Mouse (Mus musculus): ENCODE data around the gene Dip2a. TPM values are rescaled to one million over a fixed set of nuclear protein-coding genes. Genes with fewer than 3 reads are reported as not detected.
A peak's percentile ranks its signal among the peaks of the same experiment; 100 is the strongest.

Dip2a gene
- total and polyA plus RNA-seq, 2 experiments from 2014 or later: 12.6 to 65.2 TPM

DNA sequence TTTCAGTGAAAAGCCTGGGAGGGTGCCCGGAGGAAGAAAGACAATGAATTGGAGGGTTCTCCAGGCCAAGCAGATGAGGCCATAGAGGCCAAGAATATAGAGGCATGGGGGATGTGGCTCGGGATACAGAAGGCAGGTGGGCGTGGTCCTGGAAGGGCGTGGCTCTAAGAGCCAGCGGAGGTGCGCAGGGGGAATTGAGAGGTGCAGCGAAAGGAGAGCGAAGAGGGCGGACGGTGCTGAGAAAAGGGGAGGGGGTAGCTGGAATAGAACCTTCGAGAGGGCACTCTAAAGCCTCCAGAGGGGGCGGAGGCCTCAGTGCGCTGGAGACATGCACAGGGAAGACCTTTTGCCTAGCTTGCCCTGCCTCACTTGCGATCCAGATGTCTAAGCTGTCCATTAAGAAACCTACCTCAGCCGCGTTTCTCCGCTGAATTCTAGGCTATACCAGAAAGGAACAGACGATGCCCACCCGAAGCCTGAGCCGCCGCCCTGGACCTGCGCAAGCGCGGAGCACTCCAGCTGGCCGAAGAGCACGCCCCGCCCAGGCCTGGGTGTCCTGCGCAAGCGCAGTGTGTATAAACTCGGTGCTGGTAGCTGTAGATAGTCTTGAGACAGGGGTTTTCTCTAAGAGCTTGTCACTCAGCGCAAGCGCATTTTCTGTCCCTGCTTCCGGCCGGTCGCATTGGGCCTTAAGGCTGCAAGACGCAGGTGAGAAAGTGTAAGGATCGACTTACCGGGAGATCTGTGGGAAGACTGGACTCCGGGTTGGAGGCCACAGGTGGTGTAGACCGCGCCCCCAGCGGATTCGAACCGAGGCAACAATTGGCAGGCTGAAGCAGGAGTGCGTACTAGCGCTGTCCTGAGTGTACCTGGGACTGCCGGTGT lies 107.5 kb downstream of the Dip2a start, which contains the start of gene Prmt2:
Prmt2 (minus strand) TSS at position 525 of the 885 bp plus-strand sequence.
- Histone ChIP-seq H3K4me2 (ENCODE audit: low read depth, low read length) (peak within 1 kb of the TSS; percentile 77), H3K9me3 (ENCODE audit: low read length) (no peaks in the 10 kb centered on the region), H3K36me3 (ENCODE audit: insufficient read depth, low read length) (no peaks in the 10 kb centered on the region), H3K4me3 (ENCODE audit: low read length) (peak within 1 kb of the TSS; percentile 77), H3K27me3 (ENCODE audit: insufficient read depth, low read length) (no peaks in the 10 kb centered on the region), H3K9ac (replicated peaks; ENCODE audit: low read length) (peak within 1 kb of the TSS; percentile 84), H3K27ac (peak within 1 kb of the TSS; percentile 87), H3K4me1 (ENCODE audit: insufficient read depth, low read length) (peaks cover 14% of the 10 kb centered on the region)
- ATAC-seq (peak; percentile 99), DNase-seq (ENCODE audit: low spot score) (peak; percentile 98)
- peak; percentile 54 for TF ChIP-seq CTCF (IDR thresholded peaks at IDR 0.05; ENCODE audit: low read depth)
- under 1% methylated on average over 47 of the region's 47 CpGs for WGBS

DNA sequence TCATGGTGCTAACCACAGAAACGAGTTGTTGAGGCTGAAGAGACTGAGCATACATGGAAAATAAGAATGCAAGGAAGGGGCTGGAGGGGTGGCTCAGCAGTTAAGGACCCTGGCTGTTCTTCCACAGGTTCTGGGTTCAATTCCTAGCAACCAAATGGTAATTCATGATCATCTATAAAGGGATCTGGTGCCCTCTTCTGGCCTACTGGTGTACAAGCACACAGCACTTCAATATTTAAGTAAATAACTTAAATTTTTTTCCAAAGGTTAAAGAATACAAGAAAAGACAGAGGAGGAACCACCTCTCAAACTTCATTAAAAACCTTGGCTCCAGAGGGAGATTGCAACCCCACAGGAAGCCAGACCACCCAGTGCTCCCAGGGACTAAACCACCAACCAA lies 115.5 kb downstream of the Dip2a start:
- Histone ChIP-seq H3K4me3 (ENCODE audit: low read length) (no peak overlapping the region), H3K4me1 (ENCODE audit: insufficient read depth, low read length) (no peaks in the 10 kb centered on the region), H3K9ac (replicated peaks; ENCODE audit: low read length) (no peak overlapping the region), H3K9me3 (ENCODE audit: low read length) (no peaks in the 10 kb centered on the region), H3K27ac (no peak overlapping the region), H3K36me3 (ENCODE audit: insufficient read depth, low read length) (peaks cover 16% of the 10 kb centered on the region), H3K4me2 (ENCODE audit: low read depth, low read length) (no peak overlapping the region), H3K27me3 (ENCODE audit: insufficient read depth, low read length) (no peaks in the 10 kb centered on the region)
- no peak for ATAC-seq
- no peak for DNase-seq (ENCODE audit: low spot score)
- peak; percentile 39; the same call in 1 of the 2 replicates for TF ChIP-seq CTCF (IDR thresholded peaks at IDR 0.05; ENCODE audit: low read depth)
- 67% methylated on average over 1 of the region's 1 CpGs for WGBS

DNA sequence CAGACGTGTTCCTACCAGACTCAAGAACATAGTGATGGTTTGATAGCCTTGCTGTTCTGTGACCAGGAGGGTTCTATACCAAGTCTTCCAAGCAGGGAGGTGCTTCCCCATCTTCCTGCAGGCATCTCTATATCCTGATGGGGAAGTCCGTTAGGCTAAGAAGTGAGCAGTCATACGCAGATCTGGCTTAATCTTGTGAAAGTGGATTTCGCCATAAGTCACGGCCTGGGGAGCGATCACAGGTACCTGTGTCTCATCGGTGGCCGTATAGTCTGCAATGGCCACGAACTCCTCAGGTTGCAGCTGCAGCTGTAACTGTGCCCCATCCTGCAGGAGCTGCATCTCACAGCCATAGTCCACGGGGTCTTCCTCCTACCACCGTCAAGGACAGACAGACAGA lies 119.1 kb downstream of the Dip2a start:
- H3K36me3 ChIP-seq (ENCODE audit: insufficient read depth, low read length): peaks cover 44% of the 10 kb centered on the region
- no peak overlapping the region for H3K4me3 ChIP-seq (ENCODE audit: low read length)
- H3K9me3 ChIP-seq (ENCODE audit: low read length): no peaks in the 10 kb centered on the region
- H3K27me3 ChIP-seq (ENCODE audit: insufficient read depth, low read length): no peaks in the 10 kb centered on the region
- no peak for TF ChIP-seq CTCF (IDR thresholded peaks at IDR 0.05; ENCODE audit: low read depth)
- DNase-seq (ENCODE audit: low spot score) (no peak), ATAC-seq (no peak)
- no peak overlapping the region for H3K9ac ChIP-seq (replicated peaks; ENCODE audit: low read length)
- WGBS: 92% methylated on average over 11 of the region's 11 CpGs
- H3K4me2 ChIP-seq (ENCODE audit: low read depth, low read length): no peak overlapping the region
- no peaks in the 10 kb centered on the region for H3K4me1 ChIP-seq (ENCODE audit: insufficient read depth, low read length)
- H3K27ac ChIP-seq: no peak overlapping the region

DNA sequence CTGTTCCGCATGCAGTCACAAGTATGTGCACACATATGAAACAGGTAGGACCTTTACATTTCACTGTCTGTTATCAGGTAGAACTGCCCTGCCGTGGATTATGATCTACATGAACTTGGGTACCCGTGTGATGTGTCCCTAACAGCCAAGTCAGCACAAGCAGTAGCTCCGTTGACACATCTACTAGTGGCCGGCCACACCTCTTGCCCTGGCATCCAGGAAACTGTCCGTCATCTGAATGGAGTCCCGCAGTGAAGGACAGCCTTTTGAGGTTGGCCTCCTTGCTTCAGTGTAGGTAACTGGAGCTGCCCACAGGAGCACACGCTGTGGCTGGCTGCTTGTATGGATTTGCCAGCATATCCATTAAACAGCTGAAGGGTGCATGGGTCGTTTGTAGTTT lies 126.9 kb downstream of the Dip2a start:
- 87% methylated on average over 9 of the region's 9 CpGs for WGBS
- ATAC-seq (no peak), DNase-seq (ENCODE audit: low spot score) (no peak)
- H3K9me3 ChIP-seq (ENCODE audit: low read length): peaks cover 4% of the 10 kb centered on the region; the same call in 1 of the 2 replicates
- H3K9ac ChIP-seq (replicated peaks; ENCODE audit: low read length): no peak overlapping the region
- no peak for TF ChIP-seq CTCF (IDR thresholded peaks at IDR 0.05; ENCODE audit: low read depth)
- H3K4me3 ChIP-seq (ENCODE audit: low read length): no peak overlapping the region
- H3K4me1 ChIP-seq (ENCODE audit: insufficient read depth, low read length): no peaks in the 10 kb centered on the region
- H3K27me3 ChIP-seq (ENCODE audit: insufficient read depth, low read length): no peaks in the 10 kb centered on the region
- H3K27ac ChIP-seq: no peak overlapping the region
- peaks cover 70% of the 10 kb centered on the region for H3K36me3 ChIP-seq (ENCODE audit: insufficient read depth, low read length)
- H3K4me2 ChIP-seq (ENCODE audit: low read depth, low read length): no peak overlapping the region

DNA sequence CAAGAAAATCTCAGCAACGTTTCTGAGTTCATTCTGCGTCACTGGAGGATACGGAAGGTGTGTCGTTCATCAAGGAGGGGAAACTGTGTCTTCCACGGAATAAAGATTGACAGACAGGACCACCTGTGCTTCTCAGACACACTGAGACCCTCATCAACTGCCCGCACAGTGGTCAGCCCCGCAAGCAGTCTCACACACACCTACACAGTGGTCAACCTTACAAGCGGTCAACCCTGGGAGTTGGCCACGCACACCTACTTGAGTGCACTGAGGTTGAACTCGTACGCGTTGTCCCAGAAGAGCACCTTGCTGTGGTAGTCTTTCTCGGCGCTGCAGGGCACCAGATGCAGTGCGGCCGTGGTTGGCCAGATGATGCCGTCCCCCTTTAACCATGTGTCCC lies 128.0 kb downstream of the Dip2a start:
- H3K9ac ChIP-seq (replicated peaks; ENCODE audit: low read length): no peak overlapping the region
- H3K27me3 ChIP-seq (ENCODE audit: insufficient read depth, low read length): no peaks in the 10 kb centered on the region
- peak; percentile 0 for DNase-seq (ENCODE audit: low spot score)
- H3K9me3 ChIP-seq (ENCODE audit: low read length): peaks cover 4% of the 10 kb centered on the region; the same call in 1 of the 2 replicates
- WGBS: 97% methylated on average over 17 of the region's 17 CpGs
- TF ChIP-seq CTCF (IDR thresholded peaks at IDR 0.05; ENCODE audit: low read depth): no peak
- no peak overlapping the region for H3K4me3 ChIP-seq (ENCODE audit: low read length)
- ATAC-seq: no peak
- H3K27ac ChIP-seq: no peak overlapping the region
- no peak overlapping the region for H3K4me2 ChIP-seq (ENCODE audit: low read depth, low read length)
- no peaks in the 10 kb centered on the region for H3K4me1 ChIP-seq (ENCODE audit: insufficient read depth, low read length)
- H3K36me3 ChIP-seq (ENCODE audit: insufficient read depth, low read length): peaks cover 69% of the 10 kb centered on the region

DNA sequence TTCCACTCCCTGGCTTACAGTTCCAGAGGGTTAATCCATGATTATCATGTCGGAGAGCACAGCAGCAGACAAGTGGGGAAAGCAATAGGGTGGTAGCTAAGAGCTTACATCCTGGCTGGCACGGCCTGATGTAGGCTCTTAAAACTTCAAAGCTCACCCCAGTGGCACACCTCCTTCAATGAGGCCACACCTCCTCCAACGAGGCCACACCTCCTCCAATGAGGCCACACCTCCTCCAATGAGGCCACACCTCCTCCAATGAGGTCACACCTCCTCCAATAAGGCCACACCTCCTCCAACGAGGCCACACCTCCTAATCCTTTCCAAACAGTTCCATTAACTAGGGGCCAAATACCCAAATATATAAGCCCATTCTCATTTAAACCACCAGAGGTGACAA lies 130.9 kb downstream of the Dip2a start:
- Histone ChIP-seq H3K36me3 (ENCODE audit: insufficient read depth, low read length) (peaks cover 63% of the 10 kb centered on the region), H3K9ac (replicated peaks; ENCODE audit: low read length) (no peak overlapping the region), H3K4me2 (ENCODE audit: low read depth, low read length) (no peak overlapping the region), H3K9me3 (ENCODE audit: low read length) (peaks cover 4% of the 10 kb centered on the region; the same call in 1 of the 2 replicates), H3K4me1 (ENCODE audit: insufficient read depth, low read length) (no peaks in the 10 kb centered on the region), H3K27ac (no peak overlapping the region), H3K4me3 (ENCODE audit: low read length) (no peak overlapping the region), H3K27me3 (ENCODE audit: insufficient read depth, low read length) (no peaks in the 10 kb centered on the region)
- WGBS: 96% methylated on average over 4 of the region's 4 CpGs
- ATAC-seq (peak; percentile 35; the same call in 1 of the 2 replicates), DNase-seq (ENCODE audit: low spot score) (no peak)
- TF ChIP-seq CTCF (IDR thresholded peaks at IDR 0.05; ENCODE audit: low read depth): no peak

DNA sequence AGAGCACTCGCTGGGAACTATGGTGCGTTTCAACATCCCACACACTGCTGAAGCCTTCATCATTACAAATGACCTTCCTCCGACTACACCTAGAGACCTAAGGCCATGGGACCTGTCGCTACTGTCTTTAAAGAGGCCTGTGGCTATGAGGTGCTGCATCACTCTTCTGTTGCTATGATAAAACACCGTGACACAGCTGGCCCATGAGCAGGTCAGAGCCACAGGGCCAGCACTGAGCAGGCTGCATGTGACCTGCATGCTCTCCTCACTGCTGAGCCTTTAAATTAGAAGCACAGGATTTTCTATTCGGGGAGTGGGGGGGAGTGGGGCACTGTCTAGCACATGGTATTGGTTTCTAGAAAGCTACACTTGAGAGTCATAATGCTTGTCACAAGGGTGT lies 133.0 kb downstream of the Dip2a start:
- peaks cover 64% of the 10 kb centered on the region for H3K36me3 ChIP-seq (ENCODE audit: insufficient read depth, low read length)
- DNase-seq (ENCODE audit: low spot score) (no peak), ATAC-seq (no peak)
- H3K27ac ChIP-seq: no peak overlapping the region
- H3K4me3 ChIP-seq (ENCODE audit: low read length): no peak overlapping the region
- 96% methylated on average over 6 of the region's 6 CpGs for WGBS
- H3K9me3 ChIP-seq (ENCODE audit: low read length): peaks cover 4% of the 10 kb centered on the region; the same call in 1 of the 2 replicates
- H3K27me3 ChIP-seq (ENCODE audit: insufficient read depth, low read length): no peaks in the 10 kb centered on the region
- H3K9ac ChIP-seq (replicated peaks; ENCODE audit: low read length): no peak overlapping the region
- no peak overlapping the region for H3K4me2 ChIP-seq (ENCODE audit: low read depth, low read length)
- no peaks in the 10 kb centered on the region for H3K4me1 ChIP-seq (ENCODE audit: insufficient read depth, low read length)
- TF ChIP-seq CTCF (IDR thresholded peaks at IDR 0.05; ENCODE audit: low read depth): no peak
